Mouse (Mus musculus) T-helper 2 cell (primary cell): ENCODE measurements around the gene Akr1cl.

Experiments used
- in situ Hi-C: fragments of 300-600 bp; cut with MboI, MseI; formaldehyde crosslinking; loops from one replicate; pipeline ENCODE4 v1.15.1; 2025; ENCODE audit warnings: high pct_unique_total_duplicates

The Akr1cl gene

DNA sequence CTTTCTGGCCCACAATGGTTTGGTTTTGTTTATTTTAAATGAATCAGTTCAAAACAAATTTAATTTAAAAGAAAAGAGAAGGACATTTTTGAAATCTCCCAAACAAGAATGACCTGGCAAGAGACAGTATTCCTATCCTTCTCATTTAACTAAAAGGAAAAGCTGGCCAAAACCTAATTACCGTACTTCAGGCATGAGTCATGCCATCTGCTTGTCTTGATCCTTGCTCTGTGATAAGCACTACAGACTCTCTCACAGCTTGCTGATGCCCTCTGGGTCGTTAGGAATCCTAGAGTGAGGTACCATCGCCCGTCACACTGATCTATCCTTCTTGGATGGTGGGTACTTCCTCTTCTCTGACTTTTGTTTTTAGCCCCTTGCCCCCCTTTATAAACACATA is 39.4 kb downstream of the Akr1cl start:
- in situ Hi-C loops = loop anchor here (5.0 kb wide), 1 partner anchor 56 kb away; no protein-coding TSS in a partner anchor

DNA sequence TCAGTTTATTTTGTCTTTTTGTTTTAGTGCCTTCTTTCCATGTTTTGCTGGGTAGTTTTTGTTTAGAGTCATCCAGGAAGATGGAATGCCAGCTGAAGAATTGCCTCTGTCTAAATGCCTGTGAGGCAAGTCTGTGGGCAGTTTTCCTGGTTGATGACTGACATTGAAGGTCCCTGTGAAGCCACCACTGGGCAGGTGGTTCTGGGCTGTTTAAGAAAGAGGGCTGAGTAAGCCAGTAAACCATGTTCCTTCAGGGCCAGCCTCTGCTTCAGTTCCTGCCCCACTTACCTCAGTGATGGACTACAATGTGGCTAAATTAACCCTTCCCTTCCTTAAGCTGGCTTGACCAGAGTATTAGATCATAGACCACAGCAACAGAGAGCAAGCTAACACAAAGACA is 44.4 kb downstream of the Akr1cl start:
- in situ Hi-C loops = no loop called here

DNA sequence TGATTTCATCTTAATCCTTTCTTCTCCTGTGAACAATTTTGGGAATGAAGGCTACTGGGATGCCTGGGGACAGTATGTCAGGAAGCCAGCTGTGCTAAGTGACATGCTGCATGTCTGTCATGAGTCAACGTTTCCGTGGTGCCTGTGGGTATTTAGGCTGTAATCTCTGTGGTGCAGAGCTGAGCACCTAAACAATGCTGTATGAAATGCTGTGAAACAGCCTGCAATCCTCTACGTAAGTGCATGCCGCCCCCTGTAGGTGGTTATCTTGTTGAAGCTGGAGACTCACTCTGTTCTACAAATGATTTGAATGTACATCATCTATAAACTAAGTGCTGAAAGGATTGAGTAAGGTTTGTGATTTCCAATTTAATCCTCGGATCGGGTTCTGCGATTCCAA is 46.4 kb downstream of the Akr1cl start:
- in situ Hi-C loops = no loop called here

DNA sequence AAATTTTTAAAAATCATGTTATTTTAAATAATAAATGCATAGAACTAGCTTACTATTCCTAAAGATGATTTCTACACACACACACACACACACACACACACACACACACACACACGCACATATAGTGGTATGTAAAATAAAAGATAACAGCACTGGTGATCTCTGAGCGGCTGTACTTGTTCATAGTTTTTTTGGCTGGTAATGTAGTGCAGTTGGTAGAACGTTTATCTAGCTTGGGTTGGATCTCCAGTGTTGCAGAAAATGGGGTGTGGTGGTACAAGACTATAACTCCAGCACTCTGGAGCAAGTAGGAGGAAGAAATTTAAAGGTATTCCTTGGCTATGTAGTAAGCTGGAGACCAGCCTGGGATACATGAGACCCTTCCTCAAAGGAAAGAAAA is 49.3 kb downstream of the Akr1cl start:
- in situ Hi-C loops = no loop called here

DNA sequence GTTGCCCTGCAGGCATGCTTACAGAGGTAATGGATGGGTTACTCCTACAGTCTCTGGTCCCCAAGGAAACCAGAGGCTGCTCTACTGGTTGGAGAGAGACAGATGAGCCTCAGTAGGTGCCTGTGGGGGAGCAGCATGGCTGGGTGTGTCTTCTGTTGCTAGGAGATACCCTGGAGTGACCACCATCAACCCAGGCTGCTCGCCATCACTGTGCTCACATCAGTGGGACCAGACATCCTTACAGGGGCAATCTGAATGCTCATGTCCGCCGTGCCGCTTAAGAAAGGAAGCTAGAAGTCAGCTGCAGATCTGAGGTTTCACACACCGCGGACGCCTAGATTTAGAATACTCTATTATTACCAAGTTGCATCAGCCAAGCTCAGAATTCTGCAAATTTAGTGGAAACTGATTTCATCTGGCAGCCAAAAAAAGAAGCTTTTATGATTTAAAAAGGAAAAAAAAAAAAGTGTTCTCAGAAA is 54.2 kb downstream of the Akr1cl start:
- in situ Hi-C loops = no loop called here

DNA sequence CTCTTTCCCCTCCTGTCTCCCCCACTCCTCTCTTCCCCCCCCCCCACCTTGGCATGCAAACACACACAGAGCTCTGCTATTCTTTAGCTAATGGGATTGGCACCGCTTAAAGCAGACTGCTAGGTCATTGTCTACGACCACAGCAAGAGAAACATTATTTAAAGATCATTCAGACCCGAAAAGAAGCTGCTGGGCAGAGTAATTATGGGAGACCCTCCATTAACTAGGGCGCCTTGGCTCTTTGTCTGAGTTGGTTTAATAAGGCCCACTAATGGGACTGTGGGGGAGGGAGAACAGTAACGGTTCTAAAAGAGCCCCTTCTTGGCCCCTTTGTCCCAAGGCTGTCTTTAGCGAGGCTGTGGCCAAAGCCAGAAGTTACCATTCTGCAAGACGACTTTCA is 57.2 kb downstream of the Akr1cl start:
- in situ Hi-C loops = no loop called here

DNA sequence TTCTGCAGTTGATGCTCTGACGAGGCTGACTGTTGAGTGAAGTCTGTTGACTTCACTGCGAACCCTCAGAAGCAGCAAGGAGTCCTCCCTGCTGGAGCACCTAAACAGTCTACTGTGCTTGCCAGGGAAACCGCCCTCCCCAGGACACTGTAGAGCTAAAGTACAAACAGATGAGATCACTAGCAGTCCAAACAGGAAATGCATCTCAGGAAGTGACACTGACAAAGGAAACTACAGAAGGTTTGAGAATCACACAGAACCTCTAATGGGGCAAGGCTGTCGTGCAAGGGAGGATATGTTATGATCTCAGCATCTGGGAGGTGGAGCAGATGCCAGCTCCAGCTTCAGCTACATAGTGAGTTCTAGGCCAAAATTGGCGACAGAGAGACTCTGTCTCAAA is 61.9 kb downstream of the Akr1cl start:
- in situ Hi-C loops = no loop called here
